Mouse (Mus musculus) brain, embryonic 18.5 days (tissue): ENCODE results near the gene Trmu.

Experiments
- DNase-seq: peaks from one replicate; pipeline ENCODE4 v3.0.0-alpha.2; 2012; ENCODE audit warnings: low read depth, low spot score

Trmu gene

DNA sequence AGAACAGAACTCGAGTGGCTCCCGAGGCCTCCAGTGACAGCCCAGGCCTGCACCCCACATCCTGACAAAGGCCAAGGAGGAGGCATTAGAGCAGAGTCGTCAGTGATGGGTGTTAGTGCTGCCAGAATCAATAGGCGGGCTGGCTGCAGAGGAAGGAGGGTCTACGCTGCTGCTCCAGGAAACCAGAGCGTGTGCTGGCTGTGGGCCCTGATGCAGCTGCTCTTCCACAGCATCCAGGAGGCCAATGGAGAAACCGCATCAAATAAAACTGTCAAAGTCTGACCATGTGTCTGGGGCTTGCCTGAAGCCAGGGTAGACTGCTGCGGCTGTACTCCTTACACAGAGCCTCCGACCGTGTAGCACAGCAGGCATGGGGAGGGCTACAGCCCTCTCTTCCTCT lies 18.0 kb downstream of the Trmu start:
- no peak for DNase-seq

DNA sequence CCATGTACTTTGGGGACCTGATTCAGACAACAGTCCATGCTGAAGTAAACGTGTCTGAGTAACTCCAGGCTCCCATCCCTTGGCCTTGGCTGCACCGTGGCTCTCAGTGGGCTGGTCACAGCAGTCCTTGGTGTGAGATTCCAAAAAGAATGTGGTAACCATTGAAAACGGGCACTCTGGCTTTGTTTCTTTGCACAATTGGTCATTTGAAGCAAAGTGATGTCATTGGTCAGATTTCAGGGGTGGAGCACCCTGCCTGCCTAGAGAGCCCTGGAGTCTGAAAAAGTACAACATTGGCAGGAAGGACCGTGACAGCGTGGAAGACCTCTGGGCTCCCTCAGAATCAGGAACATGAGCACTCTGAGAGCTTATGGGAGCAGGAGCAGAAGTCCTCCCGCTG lies 20.3 kb downstream of the Trmu start:
- no peak for DNase-seq

GRCm38 (mm10) chr15:85900318-85900717 lies 21.2 kb downstream of the Trmu start:
- DNase-seq, result no peak

DNA sequence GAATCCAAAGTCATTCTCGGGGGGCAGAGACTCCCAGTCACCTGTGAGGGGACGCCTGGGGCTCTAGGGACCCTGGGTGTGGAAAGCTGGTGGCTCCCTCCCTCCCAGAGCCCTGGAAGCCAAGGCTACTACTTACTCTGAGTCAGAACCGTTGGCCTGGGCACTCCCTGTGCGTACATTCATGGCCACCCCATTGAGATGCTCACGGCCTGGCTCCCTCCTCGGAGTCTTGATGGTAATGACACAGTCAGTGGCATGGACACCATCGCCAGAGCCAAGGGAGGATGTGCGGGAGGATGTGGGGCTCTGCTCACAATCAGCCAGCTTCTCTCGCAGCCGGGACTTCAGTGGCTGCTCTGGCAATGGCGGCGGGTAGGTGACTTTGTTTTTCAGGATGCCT lies 21.7 kb downstream of the Trmu start:
- no peak for DNase-seq

DNA sequence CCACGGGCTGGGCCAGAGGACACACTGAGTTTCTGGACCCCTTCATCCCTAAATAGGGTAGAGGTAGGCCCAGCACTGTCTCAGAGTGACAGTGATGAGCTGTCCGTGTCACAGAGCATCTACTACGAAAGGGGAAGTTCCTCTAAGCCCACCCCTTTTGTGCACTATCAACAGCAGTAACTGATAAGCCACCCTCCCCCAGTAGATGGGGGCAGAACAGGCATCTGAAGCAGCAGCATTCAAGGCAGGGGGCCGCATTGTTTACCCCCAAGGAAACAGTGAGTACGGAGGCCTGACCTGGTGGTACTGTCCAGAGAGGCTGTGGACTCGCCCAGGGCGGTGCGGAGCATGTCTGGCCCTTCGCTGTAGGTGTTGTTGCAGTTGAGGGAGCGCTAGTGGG lies 23.4 kb downstream of the Trmu start:
- DNase-seq, result no peak

- DNase-seq, result no peak
Measured at GRCm38 (mm10) chr15:85903826-85904225, 24.7 kb downstream of the Trmu start.

- no peak for DNase-seq
Measured at GRCm38 (mm10) chr15:85908660-85909491, 29.8 kb downstream of the Trmu start.

GRCm38 (mm10) chr15:85909492-85909829 lies 30.3 kb downstream of the Trmu start:
- DNase-seq, result no peak

- DNase-seq, result no peak
Measured at GRCm38 (mm10) chr15:85909931-85910330, 30.8 kb downstream of the Trmu start.

GRCm38 (mm10) chr15:85913605-85914004 lies 34.5 kb downstream of the Trmu start:
- DNase-seq, result no peak

DNA sequence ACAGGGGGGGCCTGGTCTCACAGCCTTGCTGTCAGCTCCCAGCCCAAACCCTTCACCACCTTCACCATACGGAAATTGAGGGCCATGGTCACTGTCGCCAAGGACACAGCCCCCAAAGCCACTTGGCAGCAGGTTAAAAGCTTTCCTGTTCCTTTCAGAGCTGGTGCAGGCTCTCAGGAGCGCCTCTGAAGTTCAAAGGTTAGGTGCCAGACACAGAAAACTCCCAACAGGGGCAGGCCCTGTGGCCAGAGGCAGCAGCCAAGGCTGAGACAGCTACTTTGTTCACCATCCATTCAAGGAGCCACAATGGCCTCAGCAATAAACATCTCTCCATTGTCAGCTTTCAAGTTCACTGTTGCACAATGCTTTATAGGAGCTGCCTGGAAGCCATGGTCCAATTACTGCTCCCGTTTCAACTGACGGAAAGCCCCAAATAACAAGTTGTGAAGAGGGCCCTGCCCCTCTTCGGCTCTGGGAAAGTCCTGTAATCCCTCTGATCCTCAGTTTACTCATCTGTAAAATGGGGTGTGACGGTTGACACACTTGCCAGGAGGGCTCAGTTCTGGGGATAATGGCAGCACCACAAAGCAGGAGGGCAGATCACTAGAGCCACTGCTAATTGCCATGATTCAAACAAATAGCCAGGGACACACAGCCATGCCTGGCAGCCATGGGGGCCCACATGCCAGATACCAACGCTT lies 40.2 kb downstream of the Trmu start:
- no peak for DNase-seq

DNA sequence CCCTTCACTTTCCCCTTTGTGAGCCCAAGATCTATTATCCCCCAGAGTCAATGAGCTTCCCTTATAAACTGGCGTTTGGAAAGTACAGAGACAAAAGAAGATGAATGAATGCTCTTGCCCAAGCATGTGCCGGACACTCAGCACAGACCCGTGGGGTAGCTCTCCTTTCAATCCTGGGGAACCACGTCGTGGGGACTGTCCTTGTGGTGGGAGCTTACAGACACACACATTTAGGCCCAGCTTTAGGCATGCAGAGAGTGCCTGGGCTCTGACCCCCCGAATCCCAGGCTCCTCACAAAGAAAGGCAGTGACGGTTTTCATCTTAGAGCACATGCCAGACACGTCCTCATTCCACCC lies 40.8 kb downstream of the Trmu start:
- DNase-seq, result no peak

DNA sequence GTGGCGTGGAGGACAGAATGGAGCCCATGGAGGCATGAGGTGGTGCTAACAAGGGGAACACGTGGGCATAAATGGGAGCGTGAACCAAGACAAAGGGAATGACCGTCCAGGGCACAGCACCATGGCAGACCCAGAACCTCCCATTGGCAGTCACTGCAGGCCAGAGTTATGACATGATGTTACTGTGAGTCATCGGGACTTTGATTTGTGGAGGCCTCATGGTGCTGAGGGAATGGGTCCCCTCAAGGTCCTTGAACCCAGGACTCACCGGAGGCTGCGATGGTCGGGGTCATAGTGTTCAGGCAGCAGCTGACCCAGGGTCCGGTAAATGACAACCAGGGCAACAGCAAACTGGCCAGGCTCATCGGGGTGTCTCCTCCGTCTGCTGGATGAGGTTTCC lies 42.7 kb downstream of the Trmu start:
- DNase-seq, result no peak

GRCm38 (mm10) chr15:85928161-85928560 lies 49.0 kb downstream of the Trmu start:
- no peak for DNase-seq

DNA sequence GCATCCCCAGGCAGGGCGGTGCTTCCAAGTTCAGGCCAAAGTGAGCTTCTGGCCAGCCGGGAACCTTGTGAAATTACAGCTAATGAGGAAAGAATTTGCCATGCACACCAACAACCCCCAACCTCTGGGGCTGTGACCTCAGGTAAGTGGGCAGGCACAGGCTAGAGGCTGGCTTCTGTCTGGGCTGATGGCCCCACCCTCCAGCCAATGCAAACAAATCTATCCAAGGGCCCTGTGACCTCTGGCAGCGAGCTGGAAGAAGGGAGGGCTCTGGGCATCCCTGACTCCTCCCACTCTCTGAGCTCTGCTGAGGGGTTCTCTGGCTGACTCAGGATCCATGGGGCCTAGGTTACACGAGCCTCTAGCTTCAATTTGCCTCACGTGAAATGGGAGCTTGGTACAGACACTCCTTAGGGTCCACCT lies 56.5 kb downstream of the Trmu start:
- DNase-seq, result no peak
